Mouse (Mus musculus) heart, postnatal 0 days (tissue): ENCODE results near the gene Hmgb1. TPM values are rescaled to one million over a fixed set of nuclear protein-coding genes. Genes with fewer than 3 reads are reported as not detected.
"Not testable (repeated sequence)": the region's sequence is repeated elsewhere in the genome, so short reads cannot be mapped to it uniquely, and the experiment has no call there.

ENCODE experiments used
- ATAC-seq: fragments of 200-750 bp; cut with Nextera tagmentation; 2 replicates; pipeline ENCODE4 v1.8.0; 2017; ENCODE audit warnings: low read depth, moderate number of reproducible peaks, moderate library complexity; ENCODE audit not compliant: insufficient read depth
- DNase-seq: peaks from one replicate; pipeline ENCODE4 v3.0.0-alpha.2; 2016; ENCODE audit warnings: low spot score
- H3K27ac ChIP-seq: fragments of 300-500 bp; sonication (generic); 2 replicates; pipeline ENCODE4 v1.5.1; 2014; ENCODE audit warnings: low read depth, mild to moderate bottlenecking
- H3K27me3 ChIP-seq: fragments of 300-500 bp; sonication (generic); 2 replicates; pipeline ENCODE4 v1.6.1; 2014; ENCODE audit warnings: low read length, mixed read lengths; ENCODE audit not compliant: control insufficient read depth, insufficient read depth
- H3K36me3 ChIP-seq: fragments of 300-500 bp; sonication (generic); replicated peaks from 2 replicates; pipeline ENCODE4 v1.6.1; 2014; ENCODE audit warnings: low read length, mixed read lengths; ENCODE audit not compliant: control insufficient read depth, insufficient read depth
- H3K4me1 ChIP-seq: fragments of 300-500 bp; sonication (generic); 2 replicates; pipeline ENCODE4 v1.6.1; 2014; ENCODE audit warnings: antibody characterized with exemption; ENCODE audit not compliant: control insufficient read depth, insufficient read depth
- H3K4me2 ChIP-seq: fragments of 300-500 bp; sonication (generic); 2 replicates; pipeline ENCODE4 v1.6.1; 2014; ENCODE audit warnings: low read depth, mild to moderate bottlenecking, low read length, moderate library complexity
- H3K4me3 ChIP-seq: fragments of 300-500 bp; sonication (generic); 2 replicates; pipeline ENCODE4 v1.5.1; 2014; ENCODE audit warnings: low read depth, low read length
- H3K9ac ChIP-seq: fragments of 300-500 bp; sonication (generic); replicated peaks from 2 replicates; pipeline ENCODE4 v1.6.1; 2014; ENCODE audit warnings: low read depth, low read length, mixed read lengths
- H3K9me3 ChIP-seq: fragments of 300-500 bp; sonication (generic); replicated peaks from 2 replicates; pipeline ENCODE4 v1.6.1; 2016; ENCODE audit warnings: low read length; ENCODE audit not compliant: control insufficient read depth
- CTCF ChIP-seq: IDR thresholded peaks from 2 replicates; pipeline ENCODE4 v1.5.1; 2016; ENCODE audit warnings: antibody characterized with exemption, control low read depth, low read depth
- EP300 ChIP-seq: IDR thresholded peaks from 2 replicates; pipeline ENCODE4 v1.6.1; 2016; ENCODE audit warnings: antibody characterized with exemption, low read depth
- WGBS: fragments of 180-500 bp; shearing (Covaris S2); extraction: QIAGEN DNeasy Blood & Tissue Kit; methylation state at CpG from one replicate; pipeline ENCODE4 v1.1.7; 2014; 5-methylcytosine and 5-hydroxymethylcytosine counted together
- polyA plus RNA-seq: library from polyadenylated mRNA; unstranded; fragments of >200 nt; fragmentation: Nextera tagmentation; extraction: Ambion mirVana; gene quantifications from 2 replicates; pipeline ENCODE4 v1.2.1, GENCODE M21; 2015
- total RNA-seq: library from RNA; depleted of rRNA; stranded (reverse); fragments of >200 nt; gene quantifications from 2 replicates; pipeline ENCODE4 v1.2.3, GENCODE M21; 2014; ENCODE audit warnings: low replicate concordance

Gene Hmgb1
- total and polyA plus RNA-seq, 2 experiments from 2014 or later = 107 to 540 TPM

DNA sequence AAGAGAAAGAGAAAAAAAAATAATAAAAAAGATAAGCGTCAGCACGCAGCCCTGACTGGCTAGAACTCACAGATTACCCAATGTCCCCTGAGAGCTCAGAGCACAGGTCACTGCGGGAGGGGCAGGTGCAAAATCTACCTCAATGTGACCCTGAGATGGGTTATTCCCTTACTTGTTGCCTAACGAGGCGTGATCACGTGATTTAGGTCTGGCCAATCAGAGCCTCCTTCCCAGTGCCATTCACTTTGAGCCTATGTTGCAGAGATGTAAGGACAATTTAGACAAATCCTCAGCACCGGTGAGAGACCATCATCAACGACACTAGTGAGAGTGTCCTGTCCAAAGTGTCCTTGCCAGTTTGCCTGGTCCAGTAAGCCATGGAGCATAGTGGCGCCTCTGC lies 44.0 kb downstream of the Hmgb1 start:
- no peak overlapping the region for H3K9ac ChIP-seq
- no peak overlapping the region for H3K27ac ChIP-seq
- H3K9me3 ChIP-seq = no peaks in the 10 kb centered on the region
- no peak overlapping the region for H3K4me2 ChIP-seq
- H3K27me3 ChIP-seq = no peaks in the 10 kb centered on the region
- H3K4me3 ChIP-seq = no peak overlapping the region
- H3K4me1 ChIP-seq = peaks cover under 1% of the 10 kb centered on the region; the same call in 1 of the 2 replicates
- WGBS = 72% methylated on average over 9 of the region's 9 CpGs
- no peak for ATAC-seq
- no peak for DNase-seq
- no peak for TF ChIP-seq EP300
- no peak for TF ChIP-seq CTCF
- H3K36me3 ChIP-seq = no peaks in the 10 kb centered on the region

- H3K9ac ChIP-seq, H3K4me3 ChIP-seq, H3K9me3 ChIP-seq, H3K36me3 ChIP-seq, H3K4me2 ChIP-seq, H3K4me1 ChIP-seq, H3K27me3 ChIP-seq, ATAC-seq, DNase-seq, H3K27ac ChIP-seq: not testable (repeated sequence)
- WGBS = 89% methylated on average over 6 of the region's 6 CpGs
Observed at GRCm38 (mm10) chr5:149138087-149138486, 46.2 kb downstream of the Hmgb1 start.

GRCm38 (mm10) chr5:149137447-149137846 lies 46.8 kb downstream of the Hmgb1 start:
- WGBS = 29% methylated on average over 3 of the region's 3 CpGs

DNA sequence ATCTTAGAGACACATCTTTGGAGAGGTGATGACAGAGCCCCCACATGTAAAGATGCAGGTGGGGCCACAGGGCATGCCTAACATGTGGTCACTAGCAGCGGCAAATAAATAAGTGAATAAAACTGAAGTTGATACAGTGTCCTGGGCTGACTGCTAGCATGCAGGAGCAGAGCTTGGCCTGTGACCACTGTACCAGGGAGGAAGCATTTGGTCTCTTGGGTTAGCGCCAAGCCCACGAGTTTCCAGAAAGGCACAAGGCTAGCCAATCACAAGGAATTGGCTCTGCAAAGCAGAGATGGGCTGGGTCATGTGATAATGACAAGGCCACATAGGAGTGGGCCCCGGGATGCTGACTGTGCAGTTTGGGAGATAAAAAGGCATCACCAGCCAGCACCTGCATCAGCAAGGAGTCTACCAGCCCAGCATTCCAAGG lies 47.3 kb downstream of the Hmgb1 start:
- Histone ChIP-seq H3K4me2 (no peak overlapping the region), H3K36me3 (no peaks in the 10 kb centered on the region), H3K4me3 (no peak overlapping the region), H3K4me1 (peaks cover 6% of the 10 kb centered on the region; the same call in 1 of the 2 replicates), H3K9ac (no peak overlapping the region), H3K9me3 (no peaks in the 10 kb centered on the region), H3K27me3 (no peaks in the 10 kb centered on the region), H3K27ac (peak overlapping the region; percentile 47; the same call in 1 of the 2 replicates)
- 31% methylated on average over 4 of the region's 4 CpGs for whole genome bisulfite sequencing
- no peak for TF ChIP-seq EP300
- TF ChIP-seq CTCF = no peak
- peak; percentile 59 for ATAC-seq
- DNase-seq = peak; percentile 26

More at GRCm38 (mm10) chr5:149137447-149137846, 46.8 kb downstream of the Hmgb1 start:
- H3K4me2 ChIP-seq = no peak overlapping the region
- H3K27ac ChIP-seq = peak overlapping the region; percentile 47; the same call in 1 of the 2 replicates
- H3K4me3 ChIP-seq = no peak overlapping the region
- no peak for ATAC-seq
- H3K9ac ChIP-seq = no peak overlapping the region
- H3K27me3 ChIP-seq = no peaks in the 10 kb centered on the region
- TF ChIP-seq CTCF = no peak
- TF ChIP-seq EP300 = no peak
- H3K4me1 ChIP-seq = peaks cover 6% of the 10 kb centered on the region; the same call in 1 of the 2 replicates
- no peaks in the 10 kb centered on the region for H3K9me3 ChIP-seq
- H3K36me3 ChIP-seq = no peaks in the 10 kb centered on the region
- DNase-seq = peak; percentile 11

- WGBS = 85% methylated on average over 10 of the region's 10 CpGs
- no peak overlapping the region for H3K4me3 ChIP-seq
- no peaks in the 10 kb centered on the region for H3K9me3 ChIP-seq
- no peak for DNase-seq
- no peaks in the 10 kb centered on the region for H3K27me3 ChIP-seq
- H3K27ac ChIP-seq = peak overlapping the region; percentile 46; the same call in 1 of the 2 replicates
- no peak overlapping the region for H3K9ac ChIP-seq
- no peak for TF ChIP-seq CTCF
- TF ChIP-seq EP300 = no peak
- ATAC-seq = no peak
- peaks cover 6% of the 10 kb centered on the region; the same call in 1 of the 2 replicates for H3K4me1 ChIP-seq
- H3K4me2 ChIP-seq = peak overlapping the region; percentile 10; the same call in 1 of the 2 replicates
- no peaks in the 10 kb centered on the region for H3K36me3 ChIP-seq
Observed at GRCm38 (mm10) chr5:149135455-149136354, 48.6 kb downstream of the Hmgb1 start.
